ENCODE assay signal across 8 mouse cellular contexts in the genomic region with DNA sequence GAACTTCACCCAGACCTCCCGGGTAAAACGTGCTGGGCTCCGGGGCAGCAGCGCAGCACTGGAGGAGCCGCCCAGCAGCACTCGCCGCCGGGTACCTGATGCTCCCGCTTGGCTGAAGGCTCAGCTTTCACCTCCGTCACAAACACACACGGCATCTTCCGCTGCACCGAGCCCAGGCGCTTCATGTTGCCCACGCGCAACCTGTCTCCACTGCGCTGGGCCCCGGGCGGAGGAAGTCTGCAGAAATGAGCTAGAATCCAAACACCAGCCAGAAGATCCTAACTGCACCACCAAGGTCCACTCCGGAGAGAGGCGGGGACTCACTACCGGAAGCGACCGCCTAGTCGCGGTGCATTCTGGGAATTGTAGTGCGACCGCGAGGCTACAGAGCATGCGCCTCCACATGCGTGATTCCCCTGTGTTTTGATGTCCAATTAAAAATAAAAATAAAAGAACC. TPM values are rescaled to one million over a fixed set of nuclear protein-coding genes. Genes with fewer than 3 reads are reported as not detected.
DNase-seq lines count a peak whose midpoint lies in the region; ATAC-seq lines count a peak whose summit lies in the region.

No protein-coding gene starts in this region.

- H3K4me2 ChIP-seq in intestine, embryonic 15.5 days (replicated peaks), result peak overlapping the region; percentile 76

- H3K27ac ChIP-seq in intestine, embryonic 15.5 days, result peak overlapping the region; percentile 44; the same call in 1 of the 2 replicates

- H3K4me3 ChIP-seq in intestine, embryonic 15.5 days (replicated peaks), result peak overlapping the region; percentile 78

- no peaks in the 10 kb centered on the region for H3K4me1 ChIP-seq in intestine, embryonic 15.5 days (replicated peaks)

- under 1% methylated on average over 31 of the region's 31 CpGs for WGBS in intestine, embryonic 15.5 days

- H3K9ac ChIP-seq in intestine, embryonic 15.5 days, result peak overlapping the region; percentile 69

- no peaks in the 10 kb centered on the region for H3K27me3 ChIP-seq in intestine, embryonic 15.5 days (replicated peaks)

- peak; percentile 100 for ATAC-seq in intestine, embryonic 15.5 days
- ATAC-seq in megakaryocyte-erythroid progenitor cell, adult 5-6 weeks (replicated peaks; ENCODE audit: low FRiP score, low TSS enrichment, poor library complexity, severe bottlenecking), result peak; percentile 98

- intact Hi-C loops in gastrocnemius, postnatal 36 days (cut with DNase I), result no loop called here
- intact Hi-C loops in left cerebral cortex, postnatal 14 days (cut with DNase I), result no loop called here

- peak; percentile 83 for DNase-seq in adrenal gland, adult 8-10 months
- peak; percentile 85 for DNase-seq in embryo, embryonic 11.5 days (ENCODE audit: low read depth, low spot score)
- DNase-seq in gastrocnemius, postnatal 36 days, result peak; percentile 77 to 85
- DNase-seq in left cerebral cortex, postnatal 14 days (ENCODE audit: low spot score in 2 of 2), result peak; percentile 94 to 95
- peak; percentile 93 for DNase-seq in right cerebral cortex, postnatal 14 days
- peak; percentile 82 for DNase-seq in urinary bladder, postnatal 25 days (ENCODE audit: low spot score)

- no peaks in the 10 kb centered on the region for H3K36me3 ChIP-seq in intestine, embryonic 15.5 days

- H3K9me3 ChIP-seq in intestine, embryonic 15.5 days, result no peaks in the 10 kb centered on the region

RNA-seq across cellular contexts. Expression of a gene that starts 1.3 kb away (rescaled TPM):
- 10 to 100 TPM; 14.6 to 20.1 (median 15.4) TPM for total RNA-seq in adrenal gland, adult 8-10 months (2022)
- total RNA-seq in gastrocnemius, postnatal 36 days (2021), result 1 to 10 TPM; 6.7 to 8.2 TPM
- 6.4 and 6.8 TPM in 2 replicates for polyA plus RNA-seq in intestine, embryonic 15.5 days (2015; fragmentation: Nextera tagmentation; extraction: Ambion mirVana)
- total RNA-seq in left cerebral cortex, postnatal 14 days (2021), result 10 to 100 TPM; 20.7 to 23.7 TPM
- 29.4 and 30.3 TPM in 2 replicates for total RNA-seq in megakaryocyte-erythroid progenitor cell, adult 5-6 weeks (2014; fragmentation: Nextera tagmentation)
- total RNA-seq in megakaryocyte-erythroid progenitor cell, adult 5-6 weeks (2017), result 19.1 and 26.2 TPM in 2 replicates

RNA-seq across cellular contexts. Expression of a gene that starts 1.3 kb away (rescaled TPM):
- total RNA-seq in adrenal gland, adult 8-10 months (2022), result not detected
- total RNA-seq in gastrocnemius, postnatal 36 days (2021), result not detected
- not detected in 2 replicates for polyA plus RNA-seq in intestine, embryonic 15.5 days (2015; fragmentation: Nextera tagmentation; extraction: Ambion mirVana)
- total RNA-seq in left cerebral cortex, postnatal 14 days (2021), result not detected
- not detected in 2 replicates for total RNA-seq in megakaryocyte-erythroid progenitor cell, adult 5-6 weeks (2014; fragmentation: Nextera tagmentation)
- not detected in 2 replicates for total RNA-seq in megakaryocyte-erythroid progenitor cell, adult 5-6 weeks (2017)

Comparison
In these comparisons a context has a peak if more than half of its experiments do, and no peak if none do; other contexts are left out.
1. Peak in every context shown above with its lines: DNase-seq, ATAC-seq, H3K4me3 ChIP-seq and H3K27ac ChIP-seq.